Mouse (Mus musculus) heart, adult 2 months (tissue): ENCODE results near the gene Ltbr.

Experiments used
- CTCF ChIP-seq: fragments of 200-600 bp; IDR thresholded peaks from 2 replicates; pipeline ENCODE4 v1.8.1; 2022; ENCODE audit warnings: antibody characterized with exemption, mild to moderate bottlenecking, moderate library complexity
- EP300 ChIP-seq: fragments of 200-500 bp; IDR thresholded peaks from 2 replicates; pipeline ENCODE4 v1.6.1; 2011; ENCODE audit warnings: low read depth, low read length, control low read depth; ENCODE audit not compliant: insufficient read depth

DNA sequence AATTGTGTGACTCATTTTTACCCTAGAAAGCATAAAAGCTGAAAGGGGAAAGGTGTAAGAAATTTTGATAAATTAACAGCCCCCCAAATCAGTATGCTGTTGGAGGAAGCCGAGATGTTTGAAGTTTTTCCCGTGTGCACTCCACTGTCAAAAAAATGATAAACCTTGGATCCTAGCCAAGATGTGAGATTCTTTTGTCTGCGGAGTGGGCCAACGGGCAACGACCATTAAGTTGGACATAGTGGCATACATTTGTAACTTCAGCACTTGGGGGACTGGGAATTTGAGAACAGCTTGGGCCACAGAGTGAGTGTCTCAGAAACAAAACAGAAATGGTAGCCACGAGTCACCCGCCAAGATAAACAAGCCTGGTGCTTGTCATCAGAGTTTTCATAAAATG, 3.4 kb upstream of the Ltbr start:
- TF ChIP-seq CTCF (no peak), EP300 (no peak)
